Mouse (Mus musculus) limb, embryonic 13.5 days (tissue): ENCODE measurements around the gene Ttc19. TPM values are rescaled to one million over a fixed set of nuclear protein-coding genes. Genes with fewer than 3 reads are reported as not detected.
"Not testable (repeated sequence)": the region's sequence is repeated elsewhere in the genome, so short reads cannot be mapped to it uniquely, and the experiment has no call there.

Experiments used
- ATAC-seq: fragments of 200-750 bp; cut with Nextera tagmentation; 2 replicates; pipeline ENCODE4 v1.8.0; 2017; ENCODE audit warnings: low read depth, moderate number of reproducible peaks, moderate TSS enrichment; ENCODE audit not compliant: low FRiP score
- H3K27ac ChIP-seq: fragments of 300-500 bp; sonication (generic); 2 replicates; pipeline ENCODE4 v1.5.1; 2015; ENCODE audit warnings: inconsistent platforms, mild to moderate bottlenecking, moderate library complexity
- H3K27me3 ChIP-seq: fragments of 300-500 bp; sonication (generic); 2 replicates; pipeline ENCODE4 v1.6.1; 2015; ENCODE audit warnings: mild to moderate bottlenecking, inconsistent platforms
- H3K36me3 ChIP-seq: fragments of 300-500 bp; sonication (generic); 2 replicates; pipeline ENCODE4 v1.6.1; 2015; ENCODE audit warnings: inconsistent platforms, mild to moderate bottlenecking, moderate library complexity
- H3K4me1 ChIP-seq: fragments of 300-500 bp; sonication (generic); 2 replicates; pipeline ENCODE4 v1.6.1; 2015; ENCODE audit warnings: inconsistent platforms
- H3K4me2 ChIP-seq: fragments of 300-500 bp; sonication (generic); replicated peaks from 2 replicates; pipeline ENCODE4 v1.6.1; 2015; ENCODE audit warnings: inconsistent platforms, mild to moderate bottlenecking, moderate library complexity
- H3K4me3 ChIP-seq: fragments of 300-500 bp; sonication (generic); 2 replicates; pipeline ENCODE4 v1.5.1; 2015; ENCODE audit warnings: moderate library complexity, mild to moderate bottlenecking, inconsistent platforms
- H3K9ac ChIP-seq: fragments of 300-500 bp; sonication (generic); 2 replicates; pipeline ENCODE4 v1.6.1; 2015; ENCODE audit warnings: mild to moderate bottlenecking, inconsistent platforms
- H3K9me3 ChIP-seq: fragments of 300-500 bp; sonication (generic); 2 replicates; pipeline ENCODE4 v1.6.1; 2016; ENCODE audit warnings: inconsistent platforms
- WGBS: fragments of 180-500 bp; shearing (Covaris S2); methylation state at CpG from one replicate; pipeline ENCODE4 v1.1.7; 2015; 5-methylcytosine and 5-hydroxymethylcytosine counted together
- polyA plus RNA-seq: library from polyadenylated mRNA; unstranded; fragments of >200 nt; fragmentation: Nextera tagmentation; extraction: Ambion mirVana; gene quantifications from 2 replicates; pipeline ENCODE4 v1.2.1, GENCODE M21; 2015

Ttc19 gene
- polyA plus RNA-seq, 1 experiment from 2014 or later = 25.0 TPM

- H3K4me2 ChIP-seq = no peak overlapping the region
- no peaks in the 10 kb centered on the region for H3K9me3 ChIP-seq
- H3K36me3 ChIP-seq = peaks cover 51% of the 10 kb centered on the region
- no peak overlapping the region for H3K27ac ChIP-seq
- H3K27me3 ChIP-seq = no peaks in the 10 kb centered on the region
- no peak for ATAC-seq
- no peak overlapping the region for H3K9ac ChIP-seq
- H3K4me3 ChIP-seq = no peak overlapping the region
- H3K4me1 ChIP-seq = no peaks in the 10 kb centered on the region
- WGBS = 91% methylated on average over 6 of the region's 6 CpGs
Observed at GRCm38 (mm10) chr11:62366879-62367278, 85.6 kb downstream of the Ttc19 start.

DNA sequence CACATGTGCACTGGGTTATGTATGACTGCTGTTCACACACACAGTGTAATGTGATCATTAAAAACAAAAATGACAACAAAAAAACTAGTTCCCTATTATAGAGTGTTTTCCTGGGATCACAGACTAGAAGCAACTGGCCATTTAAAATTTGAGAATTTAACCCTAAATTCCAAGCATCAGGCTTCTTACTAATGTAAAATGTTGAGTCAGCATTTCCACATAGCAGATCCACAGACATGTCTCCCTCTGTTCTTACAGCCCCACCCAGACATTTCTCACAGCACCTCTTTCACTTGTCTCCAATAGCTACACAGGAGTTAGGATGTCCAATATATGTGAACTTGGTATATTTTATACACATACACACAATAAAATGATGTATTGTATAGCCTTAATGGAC lies 88.7 kb downstream of the Ttc19 start:
- Histone ChIP-seq H3K9ac (no peak overlapping the region), H3K36me3 (peaks cover 58% of the 10 kb centered on the region), H3K27ac (no peak overlapping the region), H3K9me3 (no peaks in the 10 kb centered on the region), H3K27me3 (no peaks in the 10 kb centered on the region), H3K4me1 (no peaks in the 10 kb centered on the region), H3K4me2 (no peak overlapping the region), H3K4me3 (no peak overlapping the region)
- no peak for ATAC-seq

GRCm38 (mm10) chr11:62371776-62372175 lies 90.5 kb downstream of the Ttc19 start:
- H3K27me3 ChIP-seq = no peaks in the 10 kb centered on the region
- H3K4me2 ChIP-seq = no peak overlapping the region
- H3K9ac ChIP-seq = no peak overlapping the region
- 95% methylated on average over 2 of the region's 2 CpGs for WGBS
- no peak overlapping the region for H3K27ac ChIP-seq
- H3K36me3 ChIP-seq = peaks cover 52% of the 10 kb centered on the region
- no peak for ATAC-seq
- H3K4me3 ChIP-seq = no peak overlapping the region
- no peaks in the 10 kb centered on the region for H3K4me1 ChIP-seq
- H3K9me3 ChIP-seq = no peaks in the 10 kb centered on the region

- ATAC-seq, H3K4me3 ChIP-seq, H3K9me3 ChIP-seq, H3K9ac ChIP-seq, H3K27me3 ChIP-seq, H3K4me1 ChIP-seq, H3K4me2 ChIP-seq, H3K27ac ChIP-seq: not testable (repeated sequence)
- peaks cover 47% of the 10 kb centered on the region for H3K36me3 ChIP-seq
- 87% methylated on average over 6 of the region's 6 CpGs for WGBS
Observed at GRCm38 (mm10) chr11:62377202-62377851, 96.1 kb downstream of the Ttc19 start.

Other genes with a start within 250 kb of the Ttc19 start
- 9.9 and 10.4 TPM in 2 replicates for gene Adora2b, start 32.5 kb upstream of the Ttc19 start, polyA plus RNA-seq
- gene Zswim7, start 98 bp upstream of the Ttc19 start, polyA plus RNA-seq = 26.3 and 27.7 TPM in 2 replicates
- gene Pigl, start 177.0 kb downstream of the Ttc19 start, polyA plus RNA-seq = 8.9 and 9.6 TPM in 2 replicates
- gene Ncor1, start 177.1 kb downstream of the Ttc19 start, polyA plus RNA-seq = 170 and 173 TPM in 2 replicates